Mouse (Mus musculus) heart, embryonic 10.5 days (tissue): ENCODE results near the gene Mup22. TPM values are rescaled to one million over a fixed set of nuclear protein-coding genes. Genes with fewer than 3 reads are reported as not detected.
"Not testable (repeated sequence)": the region's sequence is repeated elsewhere in the genome, so short reads cannot be mapped to it uniquely, and the experiment has no call there.

ENCODE experiments used
- DNase-seq: peaks from one replicate; pipeline ENCODE4 v3.0.0-alpha.2; 2017; ENCODE audit warnings: low spot score
- H3K27ac ChIP-seq: fragments of 300-500 bp; sonication (generic); 2 replicates; pipeline ENCODE4 v1.5.1; 2016; ENCODE audit warnings: mild to moderate bottlenecking
- H3K27me3 ChIP-seq: fragments of 300-500 bp; sonication (generic); 2 replicates; pipeline ENCODE4 v1.6.1; 2016; ENCODE audit warnings: mild to moderate bottlenecking; ENCODE audit not compliant: poor library complexity, insufficient read depth, severe bottlenecking
- H3K36me3 ChIP-seq: fragments of 300-500 bp; sonication (generic); 2 replicates; pipeline ENCODE4 v1.6.1; 2016; ENCODE audit warnings: mild to moderate bottlenecking, moderate library complexity
- H3K4me1 ChIP-seq: fragments of 300-500 bp; sonication (generic); 2 replicates; pipeline ENCODE4 v1.6.1; 2016; ENCODE audit warnings: mild to moderate bottlenecking
- H3K4me3 ChIP-seq: fragments of 300-500 bp; sonication (generic); 2 replicates; pipeline ENCODE4 v1.5.1; 2016; ENCODE audit warnings: mild to moderate bottlenecking, moderate library complexity
- H3K9me3 ChIP-seq: fragments of 300-500 bp; sonication (generic); 2 replicates; pipeline ENCODE4 v1.6.1; 2016; ENCODE audit warnings: mild to moderate bottlenecking, moderate library complexity
- whole genome bisulfite sequencing: fragments of 180-500 bp; shearing (Covaris S2); methylation state at CpG from one replicate; pipeline ENCODE4 v1.1.7; 2016; 5-methylcytosine and 5-hydroxymethylcytosine counted together
- polyA plus RNA-seq: library from polyadenylated mRNA; unstranded; fragments of >200 nt; fragmentation: Nextera tagmentation; extraction: Ambion mirVana; gene quantifications from 2 replicates; pipeline ENCODE4 v1.2.1, GENCODE M21; 2016

Mup22 gene
- not detected in 2 replicates for polyA plus RNA-seq

DNA sequence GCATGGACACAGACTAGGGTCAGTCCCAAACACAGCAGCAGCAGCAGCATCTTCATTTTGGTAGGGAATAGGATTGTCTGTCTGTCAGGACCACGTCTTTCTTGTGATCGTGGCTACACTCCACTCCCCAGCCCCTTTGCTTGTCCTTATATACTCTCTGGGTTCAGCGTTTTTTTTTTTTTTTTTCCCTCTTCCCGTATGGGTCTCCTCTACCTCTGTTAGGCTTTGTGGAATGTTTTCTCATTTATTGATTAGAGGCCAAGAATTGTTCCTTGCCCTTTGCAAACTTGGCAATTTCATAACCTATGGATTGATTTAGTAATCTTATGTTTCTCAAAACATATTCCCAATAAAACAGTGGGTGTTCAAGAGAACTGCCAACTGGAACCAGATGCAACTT lies at the start of gene Mup22:
Gene Mup22, minus strand, starts transcription at position 101 of the 400 bp plus-strand sequence.
- H3K4me3 ChIP-seq, H3K36me3 ChIP-seq, H3K9me3 ChIP-seq, H3K27ac ChIP-seq, DNase-seq, H3K27me3 ChIP-seq, H3K4me1 ChIP-seq: not testable (repeated sequence)
- WGBS: 79% methylated on average over 3 of the region's 4 CpGs

- not testable (repeated sequence) for H3K4me1 ChIP-seq, H3K27me3 ChIP-seq, H3K27ac ChIP-seq, H3K36me3 ChIP-seq, H3K9me3 ChIP-seq, H3K4me3 ChIP-seq, DNase-seq
Observed at GRCm38 (mm10) chr4:60840889-60841288, 19.6 kb upstream of the Mup22 start.

Other genes with a start within 250 kb of the Mup22 start
- not detected in 2 replicates for gene Mup10, start 239.3 kb downstream of the Mup22 start, polyA plus RNA-seq
- not detected in 2 replicates for gene Mup11, start 159.1 kb downstream of the Mup22 start, polyA plus RNA-seq
- not detected in 2 replicates for gene Mup12, start 80.1 kb downstream of the Mup22 start, polyA plus RNA-seq